Mouse (Mus musculus): ENCODE results near the gene Tmem200b.

DNA sequence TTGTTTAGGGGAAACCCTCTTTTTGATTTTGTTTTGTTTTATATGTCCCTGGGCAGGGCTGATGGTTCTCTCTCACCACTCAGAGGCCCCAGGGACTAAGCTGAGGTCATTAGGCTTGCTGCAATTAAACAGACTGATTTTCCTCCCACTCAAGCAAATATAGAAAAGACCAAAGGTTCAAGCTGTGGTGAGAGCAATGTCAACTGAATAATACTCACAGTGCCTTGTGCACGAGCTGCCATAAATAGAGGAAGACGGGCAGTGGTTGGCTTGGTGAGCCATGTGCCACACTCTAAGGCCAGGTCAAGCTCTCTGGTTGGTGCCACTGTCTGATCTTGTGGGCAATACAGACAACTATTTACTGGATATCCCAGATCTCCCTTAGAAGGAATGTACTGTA, 17.9 kb downstream of the Tmem200b start:
- TF ChIP-seq CTCF (IDR thresholded peaks at IDR 0.05; ENCODE audit: control insufficient read depth, insufficient read depth, insufficient read length), result no peak
- TF ChIP-seq MAX (IDR thresholded peaks at IDR 0.05), result no peak
- TF ChIP-seq CEBPB (IDR thresholded peaks at IDR 0.05; ENCODE audit: low read depth), result no peak
- no peak for TF ChIP-seq MYOG (IDR thresholded peaks at IDR 0.05; ENCODE audit: control insufficient read depth, extremely low read depth, insufficient read length)
- TF ChIP-seq USF1 (IDR thresholded peaks at IDR 0.05; ENCODE audit: low read depth), result no peak
